Mouse (Mus musculus): ENCODE data around the gene Hspa12a.

Hspa12a gene

DNA sequence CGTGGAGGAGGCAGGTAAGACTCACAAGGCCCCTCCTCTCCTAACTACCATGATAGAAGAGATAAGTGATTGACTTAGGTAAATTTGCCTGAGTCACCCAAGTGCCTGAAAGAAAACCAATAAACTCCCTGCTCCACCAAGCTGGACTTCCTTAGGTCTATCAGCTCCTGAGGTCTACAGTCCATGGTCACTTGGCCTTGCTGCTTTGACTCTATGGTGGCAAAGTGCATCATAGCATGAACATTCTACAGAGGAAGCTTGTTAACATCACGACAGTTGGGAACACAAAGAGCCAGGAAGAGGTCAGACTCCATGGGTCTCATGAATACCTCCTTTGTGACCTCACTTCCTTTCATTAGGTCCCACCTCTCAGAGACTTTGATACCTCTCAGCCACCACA is 191.9 kb downstream of the Hspa12a start:
- CTCF ChIA-PET, result interaction anchor here in 2 of 4 experiments (0.7 to 1.1 kb wide), 2 partner anchors 11 to 488 kb away, joined by 3 to 5 read pairs; no protein-coding TSS in a partner anchor
- POLR2A ChIA-PET, result no interaction called here

DNA sequence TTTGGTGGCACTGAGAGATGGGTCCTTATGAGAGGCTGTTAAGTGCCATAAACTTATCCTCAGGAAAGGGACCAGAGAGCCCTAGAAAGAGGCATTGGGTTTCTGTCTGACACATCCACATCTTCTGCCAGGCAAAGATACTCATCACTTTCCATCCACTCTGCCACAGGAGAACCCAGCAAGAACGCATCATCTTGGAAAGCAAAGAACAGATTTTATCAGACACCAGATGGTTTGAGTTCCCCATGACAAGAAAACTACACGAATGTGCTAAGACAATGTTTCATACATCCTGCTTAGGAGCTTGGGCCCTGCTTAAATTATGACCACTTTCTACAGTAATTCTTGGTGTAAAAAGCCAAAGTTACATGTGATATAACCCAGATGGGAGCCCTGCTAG is 192.6 kb downstream of the Hspa12a start:
- ChIA-PET POLR2A (no interaction called here), CTCF (no interaction called here)

DNA sequence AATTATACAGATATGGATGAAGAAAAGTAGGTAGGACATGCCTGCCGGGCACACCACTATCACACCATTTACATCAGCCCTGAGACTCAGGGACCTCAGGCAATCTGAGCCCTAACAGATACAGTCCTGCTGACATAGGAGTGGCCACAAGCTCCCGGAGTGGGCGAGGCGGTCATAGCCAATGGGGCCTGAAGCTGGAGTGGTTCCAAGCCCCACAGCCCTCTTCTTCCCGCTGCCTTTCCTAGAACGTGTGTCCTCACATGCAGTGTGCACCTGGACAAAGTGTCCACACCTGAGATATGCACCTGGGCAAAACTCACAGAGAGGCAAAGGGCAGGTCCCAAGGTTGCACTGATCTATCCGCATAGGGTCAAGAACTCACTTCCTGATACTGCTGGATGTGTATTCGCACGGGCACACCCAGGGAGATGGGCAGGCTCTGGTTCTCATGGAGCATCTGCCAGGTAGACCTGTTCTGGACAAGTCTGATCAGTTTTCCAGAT is 195.9 kb downstream of the Hspa12a start:
- CTCF ChIA-PET, result no interaction called here

More for the DNA sequence above, 195.9 kb downstream of the Hspa12a start:
- POLR2A ChIA-PET, result interaction anchor here in 1 of 4 experiments (0.7 kb wide), 1 partner anchor 472 kb away, joined by 3 read pairs; no protein-coding TSS in a partner anchor
